Mouse (Mus musculus): Measurements from ENCODE around the gene Gm16253. TPM values are rescaled to one million over a fixed set of nuclear protein-coding genes. Genes with fewer than 3 reads are reported as not detected.

The Gm16253 gene
- polyA plus RNA-seq (2016; fragmentation: Nextera tagmentation; extraction: Ambion mirVana), result 0.55 and 0.93 TPM in 2 replicates

- H3K4me3 ChIP-seq, result peak within 1 kb of the TSS; percentile 22
- WGBS, result 33% methylated on average over 17 of the region's 17 CpGs
These were observed at the start of gene Gm16253 for GRCm38 (mm10) chr3:96576690-96577541. Gm16253 (plus strand) TSS chr3:96576984.

GRCm38 (mm10) chr3:96528506-96528905 lies 48.3 kb upstream of the Gm16253 start:
- H3K27me3 ChIP-seq (ENCODE audit: insufficient read depth, poor library complexity, severe bottlenecking), result peaks cover 57% of the 10 kb centered on the region
- H3K9me3 ChIP-seq, result no peaks in the 10 kb centered on the region
- no peaks in the 10 kb centered on the region for H3K36me3 ChIP-seq
- peaks cover 36% of the 10 kb centered on the region for H3K4me1 ChIP-seq (replicated peaks)
- WGBS, result 50% methylated on average over 9 of the region's 9 CpGs
- no peak for DNase-seq (ENCODE audit: low spot score)
- peak overlapping the region; percentile 61 for H3K4me3 ChIP-seq
- peak overlapping the region; percentile 64; the same call in 1 of the 2 replicates for H3K27ac ChIP-seq

More at GRCm38 (mm10) chr3:96576690-96577541, at the start of gene Gm16253:
- H3K27ac ChIP-seq, result peak within 1 kb of the TSS; percentile 84
- no peaks in the 10 kb centered on the region for H3K9me3 ChIP-seq
- H3K36me3 ChIP-seq, result no peaks in the 10 kb centered on the region
- peaks cover 13% of the 10 kb centered on the region for H3K27me3 ChIP-seq (ENCODE audit: insufficient read depth, poor library complexity, severe bottlenecking)
- DNase-seq (ENCODE audit: low spot score), result peak; percentile 86
- H3K4me1 ChIP-seq (replicated peaks), result peaks cover 64% of the 10 kb centered on the region

GRCm38 (mm10) chr3:96532050-96532449 lies 44.7 kb upstream of the Gm16253 start:
- no peak for DNase-seq (ENCODE audit: low spot score)
- Histone ChIP-seq H3K4me3 (no peak overlapping the region), H3K9me3 (no peaks in the 10 kb centered on the region), H3K27me3 (ENCODE audit: insufficient read depth, poor library complexity, severe bottlenecking) (peaks cover 32% of the 10 kb centered on the region), H3K27ac (no peak overlapping the region), H3K36me3 (no peaks in the 10 kb centered on the region), H3K4me1 (replicated peaks) (peaks cover 15% of the 10 kb centered on the region)
- WGBS, result 68% methylated on average over 7 of the region's 7 CpGs

- Histone ChIP-seq H3K4me3 (no peak overlapping the region), H3K27ac (no peak overlapping the region), H3K27me3 (ENCODE audit: insufficient read depth, poor library complexity, severe bottlenecking) (peaks cover 10% of the 10 kb centered on the region), H3K4me1 (replicated peaks) (no peaks in the 10 kb centered on the region), H3K9me3 (no peaks in the 10 kb centered on the region), H3K36me3 (no peaks in the 10 kb centered on the region)
- no peak for DNase-seq (ENCODE audit: low spot score)
- WGBS, result 60% methylated on average over 2 of the region's 2 CpGs
These were observed 42.5 kb upstream of the Gm16253 start for GRCm38 (mm10) chr3:96534300-96534699.

GRCm38 (mm10) chr3:96539316-96539715 lies 37.5 kb upstream of the Gm16253 start:
- no peak overlapping the region for H3K27ac ChIP-seq
- no peak for DNase-seq (ENCODE audit: low spot score)
- H3K9me3 ChIP-seq, result no peaks in the 10 kb centered on the region
- H3K4me1 ChIP-seq (replicated peaks), result 0 out of 2 replicates have a peak, but pooled peaks cover 4% of the 10 kb centered on the region
- peaks cover 9% of the 10 kb centered on the region; the same call in 1 of the 2 replicates for H3K27me3 ChIP-seq (ENCODE audit: insufficient read depth, poor library complexity, severe bottlenecking)
- no peak overlapping the region for H3K4me3 ChIP-seq
- no peaks in the 10 kb centered on the region for H3K36me3 ChIP-seq
- 72% methylated on average over 2 of the region's 2 CpGs for WGBS

GRCm38 (mm10) chr3:96540740-96541139 lies 36.0 kb upstream of the Gm16253 start:
- H3K27ac ChIP-seq, result no peak overlapping the region
- H3K4me3 ChIP-seq, result no peak overlapping the region
- 56% methylated on average over 6 of the region's 6 CpGs for WGBS
- DNase-seq (ENCODE audit: low spot score), result no peak
- 0 out of 2 replicates have a peak, but pooled peaks cover 4% of the 10 kb centered on the region for H3K4me1 ChIP-seq (replicated peaks)
- H3K27me3 ChIP-seq (ENCODE audit: insufficient read depth, poor library complexity, severe bottlenecking), result peaks cover 9% of the 10 kb centered on the region; the same call in 1 of the 2 replicates
- no peaks in the 10 kb centered on the region for H3K36me3 ChIP-seq
- no peaks in the 10 kb centered on the region for H3K9me3 ChIP-seq

GRCm38 (mm10) chr3:96541328-96542078 lies 35.3 kb upstream of the Gm16253 start:
- no peak for DNase-seq (ENCODE audit: low spot score)
- Histone ChIP-seq H3K27me3 (ENCODE audit: insufficient read depth, poor library complexity, severe bottlenecking) (peaks cover 14% of the 10 kb centered on the region; the same call in 1 of the 2 replicates), H3K4me1 (replicated peaks) (0 out of 2 replicates have a peak, but pooled peaks cover 4% of the 10 kb centered on the region), H3K36me3 (no peaks in the 10 kb centered on the region), H3K9me3 (no peaks in the 10 kb centered on the region), H3K4me3 (no peak overlapping the region), H3K27ac (peak overlapping the region; percentile 9; the same call in 1 of the 2 replicates)
- 20% methylated on average over 14 of the region's 14 CpGs for WGBS

- WGBS, result 80% methylated on average over 8 of the region's 8 CpGs
- Histone ChIP-seq H3K36me3 (no peaks in the 10 kb centered on the region), H3K9me3 (no peaks in the 10 kb centered on the region), H3K27ac (no peak overlapping the region), H3K4me1 (replicated peaks) (peaks cover 4% of the 10 kb centered on the region; the same call in 1 of the 2 replicates), H3K27me3 (ENCODE audit: insufficient read depth, poor library complexity, severe bottlenecking) (peaks cover 19% of the 10 kb centered on the region; the same call in 1 of the 2 replicates), H3K4me3 (no peak overlapping the region)
- no peak for DNase-seq (ENCODE audit: low spot score)
These were observed 34.2 kb upstream of the Gm16253 start for GRCm38 (mm10) chr3:96542554-96542953.

GRCm38 (mm10) chr3:96543345-96543744 lies 33.4 kb upstream of the Gm16253 start:
- DNase-seq (ENCODE audit: low spot score), result no peak
- H3K4me3 ChIP-seq, result no peak overlapping the region
- no peak overlapping the region for H3K27ac ChIP-seq
- H3K36me3 ChIP-seq, result no peaks in the 10 kb centered on the region
- peaks cover 24% of the 10 kb centered on the region for H3K27me3 ChIP-seq (ENCODE audit: insufficient read depth, poor library complexity, severe bottlenecking)
- peaks cover 4% of the 10 kb centered on the region; the same call in 1 of the 2 replicates for H3K4me1 ChIP-seq (replicated peaks)
- H3K9me3 ChIP-seq, result no peaks in the 10 kb centered on the region
- WGBS, result 88% methylated on average over 11 of the region's 11 CpGs

GRCm38 (mm10) chr3:96545565-96545964 lies 31.2 kb upstream of the Gm16253 start:
- Histone ChIP-seq H3K4me1 (replicated peaks) (peaks cover 4% of the 10 kb centered on the region; the same call in 1 of the 2 replicates), H3K4me3 (no peak overlapping the region), H3K27me3 (ENCODE audit: insufficient read depth, poor library complexity, severe bottlenecking) (peaks cover 24% of the 10 kb centered on the region), H3K36me3 (no peaks in the 10 kb centered on the region), H3K27ac (no peak overlapping the region), H3K9me3 (no peaks in the 10 kb centered on the region)
- DNase-seq (ENCODE audit: low spot score), result no peak
- 48% methylated on average over 1 of the region's 1 CpGs for WGBS

- Histone ChIP-seq H3K4me3 (peak overlapping the region; percentile 2; the same call in 1 of the 2 replicates), H3K4me1 (replicated peaks) (peaks cover 8% of the 10 kb centered on the region), H3K9me3 (no peaks in the 10 kb centered on the region), H3K36me3 (no peaks in the 10 kb centered on the region), H3K27me3 (ENCODE audit: insufficient read depth, poor library complexity, severe bottlenecking) (peaks cover 27% of the 10 kb centered on the region), H3K27ac (no peak overlapping the region)
- 54% methylated on average over 4 of the region's 4 CpGs for WGBS
- no peak for DNase-seq (ENCODE audit: low spot score)
These were observed 29.9 kb upstream of the Gm16253 start for GRCm38 (mm10) chr3:96546880-96547279.

- Histone ChIP-seq H3K9me3 (no peaks in the 10 kb centered on the region), H3K4me3 (peak overlapping the region; percentile 30), H3K4me1 (replicated peaks) (peaks cover 8% of the 10 kb centered on the region), H3K36me3 (no peaks in the 10 kb centered on the region), H3K27me3 (ENCODE audit: insufficient read depth, poor library complexity, severe bottlenecking) (peaks cover 29% of the 10 kb centered on the region), H3K27ac (no peak overlapping the region)
- WGBS, result 11% methylated on average over 14 of the region's 14 CpGs
- peak; percentile 78 for DNase-seq (ENCODE audit: low spot score)
These were observed 29.3 kb upstream of the Gm16253 start for GRCm38 (mm10) chr3:96547389-96547960.
